Mouse (Mus musculus) CH12.LX (cell line): ENCODE measurements around the gene Zbtb20. TPM values are rescaled to one million over a fixed set of nuclear protein-coding genes. Genes with fewer than 3 reads are reported as not detected.

Experiments used
- DNase-seq: peaks from one replicate; pipeline ENCODE4 v3.0.0-alpha.2; 2013; ENCODE audit errors: extremely low read depth
- H3K27ac ChIP-seq: 2 replicates; pipeline ENCODE4 v1.5.1; 2012; ENCODE audit warnings: low read depth, mild to moderate bottlenecking, control low read depth, moderate library complexity; ENCODE audit not compliant: insufficient read depth
- H3K27me3 ChIP-seq: replicated peaks from 2 replicates; pipeline ENCODE3; 2012; ENCODE audit warnings: inconsistent platforms
- H3K36me3 ChIP-seq, 2 experiments: replicated peaks in 1 of 2; 2 replicates each; pipeline versions ENCODE3 to v1.6.1; 2012; ENCODE audit warnings: inconsistent platforms in 1 of 2, low read length in 1 of 2, mild to moderate bottlenecking in 1 of 2, mixed read lengths in 1 of 2, moderate library complexity in 1 of 2; ENCODE audit not compliant: control insufficient read depth in 1 of 2, insufficient read depth in 1 of 2
- H3K4me1 ChIP-seq, 2 experiments: 2 replicates each; pipeline ENCODE4 v1.6.1; 2012; ENCODE audit warnings: inconsistent platforms in 1 of 2, moderate library complexity in 1 of 2; ENCODE audit not compliant: insufficient read depth in 2 of 2, control insufficient read depth in 1 of 2
- H3K4me2 ChIP-seq: 2 replicates; pipeline ENCODE4 v1.6.1; 2012; ENCODE audit warnings: low read depth, mild to moderate bottlenecking, control low read depth; ENCODE audit not compliant: poor library complexity, insufficient read depth, severe bottlenecking
- H3K4me3 ChIP-seq, 3 experiments: fragments of 150-350 bp in 1 of 3; sonication (generic) in 1 of 3; replicated peaks in 1 of 3; 2 replicates each; pipeline versions ENCODE3 to v1.5.1; 2011 to 2012; ENCODE audit warnings: low read depth in 2 of 3, low read length in 2 of 3, mild to moderate bottlenecking in 2 of 3, moderate library complexity in 2 of 3, control low read depth in 1 of 3, improper control_type of control experiment in 1 of 3, inconsistent platforms in 1 of 3, mixed read lengths in 1 of 3; ENCODE audit not compliant: poor library complexity in 1 of 3
- H3K79me2 ChIP-seq: replicated peaks from 2 replicates; pipeline ENCODE4 v1.6.1; 2012; ENCODE audit warnings: mild to moderate bottlenecking, moderate library complexity; ENCODE audit not compliant: control insufficient read depth, poor library complexity, insufficient read depth, severe bottlenecking; ENCODE audit errors: extremely low read depth
- H3K9ac ChIP-seq: 2 replicates; pipeline ENCODE4 v1.6.1; 2012; ENCODE audit warnings: low read depth, mild to moderate bottlenecking, control low read depth, moderate library complexity; ENCODE audit not compliant: insufficient read depth
- H3K9me3 ChIP-seq: replicated peaks from 2 replicates; pipeline ENCODE3; 2012; ENCODE audit warnings: low read length, inconsistent platforms, mixed read lengths
- BHLHE40 ChIP-seq: IDR thresholded peaks from 2 replicates; pipeline ENCODE4 v1.6.1; 2011; ENCODE audit warnings: mild to moderate bottlenecking, low read depth, low read length, improper control_type of control experiment
- CHD1 ChIP-seq: IDR thresholded peaks from 2 replicates; pipeline ENCODE4 v1.6.1; 2012; ENCODE audit warnings: low read depth, low read length, improper control_type of control experiment, inconsistent platforms
- CHD2 ChIP-seq: IDR thresholded peaks from 2 replicates; pipeline ENCODE4 v1.6.1; 2011; ENCODE audit warnings: low read length, improper control_type of control experiment
- CTCF ChIP-seq, 2 experiments: IDR thresholded peaks in 1 of 2; conservative IDR thresholded peaks in 1 of 2; 2 replicates each; pipeline ENCODE4 v1.5.1; 2011 to 2012; ENCODE audit warnings: low read depth in 2 of 2, low read length in 2 of 2, improper control_type of control experiment in 1 of 2, inconsistent platforms in 1 of 2, mild to moderate bottlenecking in 1 of 2, moderate library complexity in 1 of 2
- E2F4 ChIP-seq: IDR thresholded peaks from 2 replicates; pipeline ENCODE4 v1.6.1; 2011; ENCODE audit warnings: low read depth, low read length, improper control_type of control experiment; ENCODE audit not compliant: insufficient replicate concordance
- ELF1 ChIP-seq: IDR thresholded peaks from 2 replicates; pipeline ENCODE4 v1.6.1; 2014; ENCODE audit warnings: low read depth, mild to moderate bottlenecking, inconsistent platforms, low read length, improper control_type of control experiment
- EP300 ChIP-seq: IDR thresholded peaks from 2 replicates; pipeline ENCODE4 v1.6.1; 2011; ENCODE audit warnings: low read length, improper control_type of control experiment
- ETS1 ChIP-seq: conservative IDR thresholded peaks from 2 replicates; pipeline ENCODE4 v1.6.1; 2012; ENCODE audit warnings: low read depth, mild to moderate bottlenecking, inconsistent platforms, low read length, improper control_type of control experiment, moderate library complexity
- GABPA ChIP-seq: IDR thresholded peaks from 2 replicates; pipeline ENCODE4 v1.6.1; 2012; ENCODE audit warnings: low read depth, low read length, improper control_type of control experiment, inconsistent platforms; ENCODE audit not compliant: insufficient replicate concordance
- HCFC1 ChIP-seq: IDR thresholded peaks from 2 replicates; pipeline ENCODE4 v1.6.1; 2012; ENCODE audit warnings: low read depth, mild to moderate bottlenecking, inconsistent platforms, low read length, improper control_type of control experiment
- IRF4 ChIP-seq: IDR thresholded peaks from 2 replicates; pipeline ENCODE4 v1.6.1; 2014; ENCODE audit warnings: low read depth, mild to moderate bottlenecking, inconsistent platforms, low read length, improper control_type of control experiment
- JUN ChIP-seq: IDR thresholded peaks from 2 replicates; pipeline ENCODE4 v1.6.1; 2011; ENCODE audit warnings: low read depth, mild to moderate bottlenecking, low read length, improper control_type of control experiment, moderate library complexity; ENCODE audit not compliant: insufficient read depth
- JUND ChIP-seq: conservative IDR thresholded peaks from 2 replicates; pipeline ENCODE4 v1.6.1; 2011; ENCODE audit warnings: low read depth, low read length, improper control_type of control experiment
- KAT2A ChIP-seq: IDR thresholded peaks from 2 replicates; pipeline ENCODE4 v1.6.1; 2012; ENCODE audit warnings: low read length, improper control_type of control experiment, inconsistent platforms; ENCODE audit not compliant: insufficient replicate concordance
- MAFK ChIP-seq: IDR thresholded peaks from 2 replicates; pipeline ENCODE4 v1.6.1; 2011; ENCODE audit warnings: low read length, improper control_type of control experiment; ENCODE audit not compliant: insufficient replicate concordance
- MAX ChIP-seq: IDR thresholded peaks from 2 replicates; pipeline ENCODE4 v1.6.1; 2011; ENCODE audit warnings: low read length, improper control_type of control experiment
- MAZ ChIP-seq: IDR thresholded peaks from 2 replicates; pipeline ENCODE4 v1.6.1; 2012; ENCODE audit warnings: low read depth, mild to moderate bottlenecking, inconsistent platforms, low read length, improper control_type of control experiment, moderate library complexity
- MEF2A ChIP-seq: IDR thresholded peaks from 2 replicates; pipeline ENCODE4 v1.6.1; 2014; ENCODE audit warnings: low read depth, mild to moderate bottlenecking, inconsistent platforms, low read length, improper control_type of control experiment, borderline replicate concordance
- MXI1 ChIP-seq: IDR thresholded peaks from 2 replicates; pipeline ENCODE4 v1.6.1; 2011; ENCODE audit warnings: mild to moderate bottlenecking, low read depth, low read length, improper control_type of control experiment
- MYC ChIP-seq: IDR thresholded peaks from 2 replicates; pipeline ENCODE4 v1.6.1; 2011; ENCODE audit warnings: low read depth, mild to moderate bottlenecking, improper control_type of control experiment, low read length
- NELFE ChIP-seq: IDR thresholded peaks from 2 replicates; pipeline ENCODE4 v1.6.1; 2011; ENCODE audit warnings: low read depth, low read length, improper control_type of control experiment
- NRF1 ChIP-seq: IDR thresholded peaks from 2 replicates; pipeline ENCODE4 v1.6.1; 2014; ENCODE audit warnings: low read depth, mild to moderate bottlenecking, inconsistent platforms, low read length, improper control_type of control experiment, moderate library complexity
- PAX5 ChIP-seq: IDR thresholded peaks from 2 replicates; pipeline ENCODE4 v1.6.1; 2012; ENCODE audit warnings: low read length, inconsistent platforms, mixed read lengths
- POLR2A ChIP-seq: IDR thresholded peaks from 2 replicates; pipeline ENCODE4 v1.6.1; 2011; ENCODE audit warnings: low read depth, mild to moderate bottlenecking, improper control_type of control experiment, low read length
- POLR2AphosphoS2 ChIP-seq: IDR thresholded peaks from 2 replicates; pipeline ENCODE4 v1.6.1; 2011; ENCODE audit warnings: low read depth, low read length, improper control_type of control experiment
- RAD21 ChIP-seq: IDR thresholded peaks from 2 replicates; pipeline ENCODE4 v1.6.1; 2011; ENCODE audit warnings: low read depth, mild to moderate bottlenecking, low read length, improper control_type of control experiment, moderate library complexity
- RCOR1 ChIP-seq: conservative IDR thresholded peaks from 2 replicates; pipeline ENCODE4 v1.6.1; 2012; ENCODE audit warnings: low read depth, mild to moderate bottlenecking, inconsistent platforms, low read length, improper control_type of control experiment
- SIN3A ChIP-seq: IDR thresholded peaks from 2 replicates; pipeline ENCODE4 v1.6.1; 2012; ENCODE audit warnings: low read length, improper control_type of control experiment, inconsistent platforms
- SMC3 ChIP-seq: IDR thresholded peaks from 2 replicates; pipeline ENCODE4 v1.6.1; 2011; ENCODE audit warnings: low read depth, low read length, improper control_type of control experiment
- TBP ChIP-seq: conservative IDR thresholded peaks from 2 replicates; pipeline ENCODE4 v1.6.1; 2011; ENCODE audit warnings: low read depth, low read length, improper control_type of control experiment
- TCF12 ChIP-seq: IDR thresholded peaks from 2 replicates; pipeline ENCODE4 v1.6.1; 2014; ENCODE audit warnings: low read depth, mild to moderate bottlenecking, inconsistent platforms, low read length, improper control_type of control experiment
- UBTF ChIP-seq: IDR thresholded peaks from 2 replicates; pipeline ENCODE4 v1.6.1; 2012; ENCODE audit warnings: low read depth, mild to moderate bottlenecking, inconsistent platforms, low read length, improper control_type of control experiment, moderate library complexity
- USF1 ChIP-seq: IDR thresholded peaks from 2 replicates; pipeline ENCODE4 v1.6.1; 2014; ENCODE audit warnings: low read depth, mild to moderate bottlenecking, inconsistent platforms, low read length, improper control_type of control experiment
- USF2 ChIP-seq: conservative IDR thresholded peaks from 2 replicates; pipeline ENCODE4 v1.6.1; 2011; ENCODE audit warnings: low read depth, low read length, improper control_type of control experiment
- ZC3H11A ChIP-seq: IDR thresholded peaks from 2 replicates; pipeline ENCODE4 v1.6.1; 2012; ENCODE audit warnings: low read depth, mild to moderate bottlenecking, inconsistent platforms, low read length, improper control_type of control experiment
- ZKSCAN1 ChIP-seq: IDR thresholded peaks from 2 replicates; pipeline ENCODE4 v1.6.1; 2012; ENCODE audit warnings: low read depth, inconsistent platforms, low read length, improper control_type of control experiment, borderline replicate concordance
- ZMIZ1 ChIP-seq: IDR thresholded peaks from 2 replicates; pipeline ENCODE4 v1.6.1; 2012; ENCODE audit warnings: low read depth, mild to moderate bottlenecking, inconsistent platforms, low read length, improper control_type of control experiment
- ZNF384 ChIP-seq: IDR thresholded peaks from 2 replicates; pipeline ENCODE4 v1.6.1; 2012; ENCODE audit warnings: low read depth, low read length, improper control_type of control experiment, inconsistent platforms
- dilution Hi-C: fragments of 300-500 bp; cut with MboI; formaldehyde crosslinking; loops from 2 replicates; pipeline ENCODE4 v1.14.3; 2020; ENCODE audit warnings: low sequenced_read_pairs; ENCODE audit not compliant: extremely low pct_unique_long_range_greater_than_20kb, extremely low pct_ligation_motif_present
- in situ Hi-C: fragments of 300-500 bp; cut with MboI; formaldehyde crosslinking; loops from 3 replicates; pipeline ENCODE4 v1.14.3; 2019; ENCODE audit warnings: low sequenced_read_pairs, low pct_ligation_motif_present, low pct_unique_long_range_greater_than_20kb, mixed read lengths
- polyA plus RNA-seq: library from polyadenylated mRNA; unstranded; fragments of >175 nt; gene quantifications from 2 replicates; pipeline ENCODE4 v1.2.1, GENCODE M21; 2012; ENCODE audit warnings: low read depth; ENCODE audit not compliant: insufficient read length
- total RNA-seq, 2 experiments: library from RNA; depleted of rRNA; stranded (reverse); fragments of 300-350 nt in 1 of 2; fragments of >200 nt in 1 of 2; gene quantifications; 2 replicates each; pipeline ENCODE4 v1.2.3; 2012 to 2014

Zbtb20 gene
- total and polyA plus RNA-seq, 3 experiments = 24.9 to 58.0 (median 51.6) TPM

DNA sequence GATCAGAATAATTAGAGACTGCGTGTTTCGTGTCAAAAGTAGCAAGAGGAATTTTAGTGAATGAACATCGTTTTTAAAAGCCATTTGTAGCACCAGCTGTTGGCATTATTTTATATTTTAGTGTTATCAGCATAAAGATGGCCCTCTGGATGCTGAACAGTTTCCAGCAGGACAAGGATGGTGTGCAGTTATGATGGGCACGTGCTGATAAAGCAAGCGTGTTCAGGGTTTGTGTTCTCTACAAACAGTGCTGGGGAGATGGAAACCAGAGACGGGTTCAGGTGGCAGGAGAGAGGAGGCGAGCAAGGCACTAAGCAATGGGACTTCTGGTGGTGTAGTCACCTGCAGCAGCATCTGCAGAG is 534.9 kb downstream of the Zbtb20 start:
- in situ Hi-C loops (no loop called here), dilution Hi-C loops (no loop called here)
- Histone ChIP-seq H3K9ac (peak overlapping the region; percentile 75), H3K4me2 (peak overlapping the region; percentile 97), H3K36me3 (peaks cover 0 to 3% of the 10 kb centered on the region in 2 experiments), H3K9me3 (no peaks in the 10 kb centered on the region), H3K27ac (peak overlapping the region; percentile 80), H3K27me3 (no peaks in the 10 kb centered on the region), H3K4me3 (peak overlapping the region; percentile 37 to 62 (median 55)), H3K4me1 (peaks cover 18 to 85% of the 10 kb centered on the region in 2 experiments), H3K79me2 (peaks cover 34% of the 10 kb centered on the region)
- peak; percentile 48 for DNase-seq
- peak; percentile 93 for TF ChIP-seq MYC
- TF ChIP-seq UBTF = no peak
- no peak for TF ChIP-seq KAT2A
- TF ChIP-seq CHD1 = no peak; the same call in none of the 2 replicates
- no peak for TF ChIP-seq USF2
- TF ChIP-seq NRF1 = no peak
- TF ChIP-seq EP300 = no peak
- no peak for TF ChIP-seq ZC3H11A
- no peak for TF ChIP-seq ELF1
- no peak for TF ChIP-seq ZMIZ1
- TF ChIP-seq TBP = no peak
- TF ChIP-seq MXI1 = peak; percentile 63; the same call in 1 of the 2 replicates
- TF ChIP-seq ZNF384 = no peak
- peak; percentile 42; the same call in 1 of the 2 replicates for TF ChIP-seq POLR2A
- no peak for TF ChIP-seq JUND
- TF ChIP-seq GABPA = no peak
- TF ChIP-seq JUN = no peak
- no peak for TF ChIP-seq PAX5
- TF ChIP-seq RCOR1 = no peak
- no peak for TF ChIP-seq CTCF (conservative IDR thresholded peaks at IDR 0.05 in 1 of 2, IDR thresholded peaks at IDR 0.05 in 1 of 2; ENCODE audit: low read depth in 2 of 2, low read length in 2 of 2)
- TF ChIP-seq CHD2 = no peak
- no peak for TF ChIP-seq MAZ
- 0 out of 2 replicates have a peak, but pooled peaks have one; percentile 58 for TF ChIP-seq SIN3A
- TF ChIP-seq MAFK = no peak
- 0 out of 2 replicates have a peak, but pooled peaks have one; percentile 26 for TF ChIP-seq ETS1
- no peak for TF ChIP-seq E2F4
- no peak; the same call in 1 of the 2 replicates for TF ChIP-seq POLR2AphosphoS2
- TF ChIP-seq USF1 = no peak
- peak; percentile 45; the same call in 1 of the 2 replicates for TF ChIP-seq TCF12
- TF ChIP-seq MEF2A = no peak
- TF ChIP-seq RAD21 = no peak; the same call in none of the 2 replicates
- peak; percentile 89 for TF ChIP-seq MAX
- TF ChIP-seq NELFE = no peak
- no peak for TF ChIP-seq HCFC1
- TF ChIP-seq BHLHE40 = peak; percentile 98
- 0 out of 2 replicates have a peak, but pooled peaks have one; percentile 38 for TF ChIP-seq IRF4
- no peak for TF ChIP-seq SMC3
- TF ChIP-seq ZKSCAN1 = no peak
